Mouse (Mus musculus): ENCODE results near the gene Ubr4. TPM values are rescaled to one million over a fixed set of nuclear protein-coding genes. Genes with fewer than 3 reads are reported as not detected.
"Not testable (repeated sequence)": the region's sequence is repeated elsewhere in the genome, so short reads cannot be mapped to it uniquely, and the experiment has no call there.

Ubr4 gene
- polyA plus RNA-seq, 1 experiment from 2014 or later, result 80.1 TPM

GRCm38 (mm10) chr4:139500814-139501213 lies 148.4 kb downstream of the Ubr4 start:
- Histone ChIP-seq H3K27ac (no peak overlapping the region), H3K4me1 (peaks cover 12% of the 10 kb centered on the region), H3K27me3 (no peaks in the 10 kb centered on the region), H3K9ac (no peak overlapping the region), H3K9me3 (replicated peaks) (no peaks in the 10 kb centered on the region; the same call in 1 of the 2 replicates), H3K4me3 (no peak overlapping the region), H3K36me3 (no peaks in the 10 kb centered on the region), H3K4me2 (replicated peaks) (no peak overlapping the region)
- 68% methylated on average over 14 of the region's 14 CpGs for WGBS
- no peak for ATAC-seq (ENCODE audit: low FRiP score)

- Histone ChIP-seq H3K4me2 (replicated peaks) (no peak overlapping the region), H3K27me3 (no peaks in the 10 kb centered on the region), H3K27ac (no peak overlapping the region), H3K4me3 (no peak overlapping the region), H3K4me1 (peaks cover 12% of the 10 kb centered on the region), H3K36me3 (no peaks in the 10 kb centered on the region), H3K9ac (no peak overlapping the region), H3K9me3 (replicated peaks) (no peaks in the 10 kb centered on the region; the same call in 1 of the 2 replicates)
- 85% methylated on average over 6 of the region's 6 CpGs for WGBS
- ATAC-seq (ENCODE audit: low FRiP score), result no peak
Measured at GRCm38 (mm10) chr4:139501702-139502101, 149.3 kb downstream of the Ubr4 start.

GRCm38 (mm10) chr4:139503919-139504318 lies 151.5 kb downstream of the Ubr4 start:
- WGBS, result 86% methylated on average over 8 of the region's 8 CpGs
- Histone ChIP-seq H3K9me3 (replicated peaks) (no peaks in the 10 kb centered on the region; the same call in 1 of the 2 replicates), H3K27me3 (no peaks in the 10 kb centered on the region), H3K4me3 (no peak overlapping the region), H3K36me3 (no peaks in the 10 kb centered on the region), H3K4me1 (peaks cover 5% of the 10 kb centered on the region), H3K27ac (no peak overlapping the region), H3K9ac (no peak overlapping the region), H3K4me2 (replicated peaks) (no peak overlapping the region)
- no peak for ATAC-seq (ENCODE audit: low FRiP score)

GRCm38 (mm10) chr4:139505716-139506115 lies 153.3 kb downstream of the Ubr4 start:
- WGBS, result 71% methylated on average over 4 of the region's 4 CpGs

GRCm38 (mm10) chr4:139506727-139507126 lies 154.3 kb downstream of the Ubr4 start:
- no peak for ATAC-seq (ENCODE audit: low FRiP score)
- Histone ChIP-seq H3K27ac (no peak overlapping the region), H3K4me3 (no peak overlapping the region), H3K9ac (no peak overlapping the region), H3K4me1 (no peaks in the 10 kb centered on the region), H3K27me3 (no peaks in the 10 kb centered on the region), H3K4me2 (replicated peaks) (no peak overlapping the region), H3K9me3 (replicated peaks) (no peaks in the 10 kb centered on the region; the same call in 1 of the 2 replicates), H3K36me3 (no peaks in the 10 kb centered on the region)
- WGBS, result 92% methylated on average over 11 of the region's 11 CpGs

More at GRCm38 (mm10) chr4:139505716-139506115, 153.3 kb downstream of the Ubr4 start:
- Histone ChIP-seq H3K36me3 (no peaks in the 10 kb centered on the region), H3K27me3 (no peaks in the 10 kb centered on the region), H3K9ac (no peak overlapping the region), H3K4me2 (replicated peaks) (no peak overlapping the region), H3K4me1 (peaks cover 2% of the 10 kb centered on the region), H3K4me3 (no peak overlapping the region), H3K27ac (no peak overlapping the region), H3K9me3 (replicated peaks) (no peaks in the 10 kb centered on the region; the same call in 1 of the 2 replicates)
- no peak for ATAC-seq (ENCODE audit: low FRiP score)

GRCm38 (mm10) chr4:139509069-139509468 lies 156.7 kb downstream of the Ubr4 start:
- 83% methylated on average over 2 of the region's 2 CpGs for WGBS
- no peaks in the 10 kb centered on the region for H3K36me3 ChIP-seq
- no peak overlapping the region for H3K27ac ChIP-seq

GRCm38 (mm10) chr4:139511557-139511956 lies 159.1 kb downstream of the Ubr4 start:
- Histone ChIP-seq H3K27me3 (no peaks in the 10 kb centered on the region), H3K9me3 (replicated peaks) (no peaks in the 10 kb centered on the region), H3K36me3 (no peaks in the 10 kb centered on the region), H3K9ac (no peak overlapping the region), H3K4me2 (replicated peaks) (no peak overlapping the region), H3K4me3 (no peak overlapping the region), H3K27ac (no peak overlapping the region), H3K4me1 (no peaks in the 10 kb centered on the region)
- ATAC-seq (ENCODE audit: low FRiP score), result no peak
- WGBS, result 89% methylated on average over 2 of the region's 2 CpGs

More at GRCm38 (mm10) chr4:139509069-139509468, 156.7 kb downstream of the Ubr4 start:
- Histone ChIP-seq H3K4me2 (replicated peaks) (no peak overlapping the region), H3K4me1 (no peaks in the 10 kb centered on the region), H3K9me3 (replicated peaks) (no peaks in the 10 kb centered on the region; the same call in 1 of the 2 replicates), H3K4me3 (no peak overlapping the region), H3K27me3 (no peaks in the 10 kb centered on the region), H3K9ac (no peak overlapping the region)
- no peak for ATAC-seq (ENCODE audit: low FRiP score)

- Histone ChIP-seq H3K4me3 (no peak overlapping the region), H3K36me3 (no peaks in the 10 kb centered on the region), H3K4me1 (no peaks in the 10 kb centered on the region), H3K4me2 (replicated peaks) (no peak overlapping the region), H3K9ac (no peak overlapping the region), H3K9me3 (replicated peaks) (no peaks in the 10 kb centered on the region), H3K27me3 (no peaks in the 10 kb centered on the region), H3K27ac (no peak overlapping the region)
- WGBS, result 84% methylated on average over 2 of the region's 2 CpGs
- no peak for ATAC-seq (ENCODE audit: low FRiP score)
Measured at GRCm38 (mm10) chr4:139512985-139513384, 160.6 kb downstream of the Ubr4 start.

- H3K4me3 ChIP-seq, result no peak overlapping the region
- ATAC-seq (ENCODE audit: low FRiP score), result no peak
- no peaks in the 10 kb centered on the region for H3K9me3 ChIP-seq (replicated peaks)
- H3K4me2 ChIP-seq (replicated peaks), result no peak overlapping the region
- no peaks in the 10 kb centered on the region for H3K36me3 ChIP-seq
- H3K9ac ChIP-seq, result no peak overlapping the region
- no peak overlapping the region for H3K27ac ChIP-seq
- WGBS, result 77% methylated on average over 6 of the region's 6 CpGs
- 0 out of 2 replicates have a peak, but pooled peaks cover 2% of the 10 kb centered on the region for H3K4me1 ChIP-seq
- H3K27me3 ChIP-seq, result no peaks in the 10 kb centered on the region
Measured at GRCm38 (mm10) chr4:139519221-139519620, 166.8 kb downstream of the Ubr4 start.

GRCm38 (mm10) chr4:139521926-139522325 lies 169.5 kb downstream of the Ubr4 start:
- Histone ChIP-seq H3K9ac (no peak overlapping the region), H3K4me3 (no peak overlapping the region), H3K27ac (no peak overlapping the region), H3K9me3 (replicated peaks) (no peaks in the 10 kb centered on the region), H3K4me2 (replicated peaks) (no peak overlapping the region), H3K27me3 (no peaks in the 10 kb centered on the region), H3K36me3 (no peaks in the 10 kb centered on the region), H3K4me1 (0 out of 2 replicates have a peak, but pooled peaks cover 6% of the 10 kb centered on the region)
- WGBS, result 87% methylated on average over 10 of the region's 10 CpGs
- no peak for ATAC-seq (ENCODE audit: low FRiP score)

GRCm38 (mm10) chr4:139526475-139526874 lies 174.1 kb downstream of the Ubr4 start:
- Histone ChIP-seq H3K27ac (no peak overlapping the region), H3K27me3 (no peaks in the 10 kb centered on the region), H3K4me3 (no peak overlapping the region), H3K9me3 (replicated peaks) (no peaks in the 10 kb centered on the region), H3K9ac (no peak overlapping the region), H3K4me2 (replicated peaks) (no peak overlapping the region), H3K4me1 (0 out of 2 replicates have a peak, but pooled peaks cover 4% of the 10 kb centered on the region), H3K36me3 (no peaks in the 10 kb centered on the region)
- 55% methylated on average over 12 of the region's 12 CpGs for WGBS
- ATAC-seq (ENCODE audit: low FRiP score), result no peak

GRCm38 (mm10) chr4:139530248-139530647 lies 177.8 kb downstream of the Ubr4 start, which contains the start of gene Iffo2:
Gene Iffo2 (plus strand): TSS chr4:139530548.
- not testable (repeated sequence) for ATAC-seq (ENCODE audit: low FRiP score); H3K4me2 ChIP-seq (replicated peaks); H3K4me1 ChIP-seq; H3K9me3 ChIP-seq (replicated peaks); H3K27me3 ChIP-seq; H3K36me3 ChIP-seq; H3K9ac ChIP-seq; H3K27ac ChIP-seq; H3K4me3 ChIP-seq
- whole genome bisulfite sequencing, result 82% methylated on average over 5 of the region's 5 CpGs

GRCm38 (mm10) chr4:139532081-139532480 lies 179.7 kb downstream of the Ubr4 start:
- Histone ChIP-seq H3K27me3 (no peaks in the 10 kb centered on the region), H3K9me3 (replicated peaks) (no peaks in the 10 kb centered on the region), H3K4me1 (no peaks in the 10 kb centered on the region), H3K27ac (no peak overlapping the region), H3K9ac (no peak overlapping the region), H3K4me2 (replicated peaks) (no peak overlapping the region), H3K4me3 (no peak overlapping the region), H3K36me3 (no peaks in the 10 kb centered on the region)
- no peak for ATAC-seq (ENCODE audit: low FRiP score)
- WGBS, result 90% methylated on average over 10 of the region's 10 CpGs

All from hindbrain, embryonic 12.5 days (tissue).